Mouse (Mus musculus): ENCODE results near the gene Fbxo9. TPM values are rescaled to one million over a fixed set of nuclear protein-coding genes. Genes with fewer than 3 reads are reported as not detected.
A peak's percentile ranks its signal among the peaks of the same experiment; 100 is the strongest.

Fbxo9 gene
- polyA plus RNA-seq, 1 experiment from 2014 or later, result 42.0 TPM

DNA sequence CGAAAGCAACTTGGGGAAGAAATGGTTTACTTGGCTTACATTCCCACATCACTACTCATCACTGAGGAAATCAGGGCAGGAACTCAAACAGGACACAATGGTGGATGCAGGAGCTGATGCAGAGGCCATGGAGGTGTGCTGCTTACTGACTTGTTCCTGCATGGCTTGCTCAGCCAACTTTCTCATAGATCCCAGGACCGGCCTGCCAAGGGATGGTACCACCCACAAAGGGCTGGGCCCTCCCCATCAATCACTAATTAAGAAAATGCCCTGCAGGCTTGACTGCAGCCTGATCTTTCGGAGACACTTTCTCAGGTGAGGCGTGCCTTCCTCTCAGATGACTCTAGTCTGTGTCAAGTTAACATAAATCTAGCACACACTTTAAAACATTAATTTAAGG lies 2.0 kb downstream of the Fbxo9 start:
- ATAC-seq (ENCODE audit: low FRiP score), result no peak
- Histone ChIP-seq H3K9ac (no peak overlapping the region), H3K4me3 (no peak overlapping the region), H3K27me3 (no peaks in the 10 kb centered on the region), H3K27ac (no peak overlapping the region), H3K9me3 (replicated peaks) (no peaks in the 10 kb centered on the region), H3K4me2 (replicated peaks) (0 out of 2 replicates have a peak overlapping the region, but pooled peaks have one; percentile 1), H3K36me3 (no peaks in the 10 kb centered on the region), H3K4me1 (peaks cover 18% of the 10 kb centered on the region; the same call in 1 of the 2 replicates)
- WGBS, result 72% methylated on average over 4 of the region's 4 CpGs

DNA sequence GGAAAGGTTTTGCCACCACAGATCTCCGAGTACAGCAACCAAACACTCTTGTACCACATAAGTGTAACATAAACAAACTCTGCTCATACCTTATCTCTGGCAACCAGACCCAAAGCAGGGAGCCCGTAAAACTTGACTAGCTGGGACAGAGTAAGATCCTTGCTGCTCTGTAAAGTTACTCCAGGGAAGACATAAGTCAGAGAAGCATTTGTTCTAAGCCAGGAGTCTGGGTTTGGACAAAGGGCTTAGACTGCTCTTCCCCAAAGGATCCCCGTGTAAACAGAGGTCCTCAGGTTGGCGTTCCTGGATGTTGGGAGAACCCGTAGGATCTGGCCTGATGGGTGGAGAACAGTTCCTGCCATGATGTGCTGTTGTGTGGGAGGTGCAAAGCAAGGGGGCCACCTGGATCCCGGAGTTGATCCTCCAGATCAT lies 3.3 kb downstream of the Fbxo9 start:
- Histone ChIP-seq H3K4me2 (replicated peaks) (no peak overlapping the region), H3K36me3 (peaks cover 9% of the 10 kb centered on the region; the same call in 1 of the 2 replicates), H3K4me1 (peaks cover 18% of the 10 kb centered on the region; the same call in 1 of the 2 replicates), H3K9me3 (replicated peaks) (no peaks in the 10 kb centered on the region), H3K27me3 (no peaks in the 10 kb centered on the region), H3K9ac (no peak overlapping the region), H3K27ac (no peak overlapping the region), H3K4me3 (no peak overlapping the region)
- WGBS, result 88% methylated on average over 6 of the region's 6 CpGs
- no peak for ATAC-seq (ENCODE audit: low FRiP score)

DNA sequence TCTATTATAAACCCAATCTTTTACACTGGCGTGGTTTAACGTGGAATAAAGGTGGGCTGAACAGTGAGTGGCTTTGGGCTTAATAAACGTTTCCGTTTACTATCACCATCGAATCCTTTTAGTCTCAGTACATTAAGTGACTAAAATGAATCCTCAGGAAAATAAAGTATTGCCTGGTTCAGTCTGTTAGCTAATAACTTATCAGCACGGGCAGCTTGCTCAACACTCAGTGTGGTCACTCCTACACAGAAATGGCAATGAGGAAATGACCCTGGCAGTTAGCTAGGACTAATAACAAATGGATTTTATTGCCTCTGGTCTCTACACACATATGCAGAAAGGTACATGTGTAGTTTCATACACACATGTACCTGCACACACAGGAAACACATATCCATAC lies 3.9 kb downstream of the Fbxo9 start:
- Histone ChIP-seq H3K4me3 (no peak overlapping the region), H3K27me3 (no peaks in the 10 kb centered on the region), H3K27ac (no peak overlapping the region), H3K9me3 (replicated peaks) (no peaks in the 10 kb centered on the region), H3K36me3 (peaks cover 14% of the 10 kb centered on the region), H3K9ac (no peak overlapping the region), H3K4me2 (replicated peaks) (no peak overlapping the region), H3K4me1 (peaks cover 18% of the 10 kb centered on the region; the same call in 1 of the 2 replicates)
- ATAC-seq (ENCODE audit: low FRiP score), result no peak
- WGBS, result 95% methylated on average over 6 of the region's 6 CpGs

DNA sequence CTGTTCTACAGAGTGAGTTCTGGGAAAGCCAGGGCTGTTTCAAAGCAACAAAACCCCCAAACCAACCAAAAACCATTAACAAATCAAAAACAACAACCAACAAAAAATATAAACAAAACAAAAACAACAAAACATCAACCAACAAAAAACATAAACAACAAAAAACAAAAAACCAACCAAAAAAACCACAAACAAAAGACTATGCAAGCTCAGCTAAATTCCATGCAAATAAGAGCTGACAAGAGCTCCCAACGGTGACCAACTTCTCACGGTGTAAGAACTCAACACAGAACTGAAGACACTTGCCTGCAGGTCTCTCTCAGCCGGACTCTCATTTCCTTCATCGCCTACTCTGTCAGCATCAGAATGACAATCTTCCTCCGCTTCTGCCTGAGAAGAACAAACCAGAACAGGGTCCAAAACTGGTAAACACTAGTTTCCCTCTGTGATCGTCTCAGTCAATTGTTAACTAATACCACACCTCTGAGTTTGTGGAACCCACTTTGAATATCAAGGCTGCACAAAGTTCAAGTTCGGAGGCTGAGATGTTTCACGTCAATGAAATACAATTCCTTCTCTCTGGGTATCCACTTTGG lies 4.8 kb downstream of the Fbxo9 start:
- H3K9me3 ChIP-seq (replicated peaks), result no peaks in the 10 kb centered on the region
- H3K27me3 ChIP-seq, result no peaks in the 10 kb centered on the region
- H3K36me3 ChIP-seq, result peaks cover 18% of the 10 kb centered on the region
- 88% methylated on average over 8 of the region's 8 CpGs for WGBS
- H3K4me1 ChIP-seq, result peaks cover 13% of the 10 kb centered on the region; the same call in 1 of the 2 replicates
- no peak overlapping the region for H3K27ac ChIP-seq
- no peak overlapping the region for H3K4me2 ChIP-seq (replicated peaks)
- no peak overlapping the region for H3K9ac ChIP-seq
- ATAC-seq (ENCODE audit: low FRiP score), result no peak
- H3K4me3 ChIP-seq, result no peak overlapping the region

DNA sequence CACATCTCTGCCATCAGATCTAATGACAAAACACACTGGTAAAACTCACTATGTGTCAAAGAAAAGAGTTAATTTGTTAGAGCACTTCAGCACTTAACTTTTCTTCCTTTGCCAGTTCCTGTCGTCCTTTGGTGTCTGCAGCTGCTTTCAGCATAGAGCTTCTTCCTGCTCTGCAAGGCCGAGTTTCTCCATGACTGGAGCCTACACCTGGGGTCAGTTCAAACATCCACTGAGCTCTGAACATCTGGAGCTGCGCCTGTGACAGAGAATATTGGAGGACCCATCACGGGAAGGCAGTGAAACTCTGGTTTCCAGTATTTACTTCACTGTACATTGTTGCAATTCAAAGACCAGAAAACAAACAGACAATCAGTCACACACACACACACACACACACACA lies 7.4 kb downstream of the Fbxo9 start:
- ATAC-seq (ENCODE audit: low FRiP score), result no peak
- Histone ChIP-seq H3K9ac (no peak overlapping the region), H3K9me3 (replicated peaks) (no peaks in the 10 kb centered on the region), H3K4me1 (0 out of 2 replicates have a peak, but pooled peaks cover under 1% of the 10 kb centered on the region), H3K36me3 (peaks cover 36% of the 10 kb centered on the region), H3K4me3 (no peak overlapping the region), H3K27me3 (no peaks in the 10 kb centered on the region), H3K4me2 (replicated peaks) (no peak overlapping the region), H3K27ac (no peak overlapping the region)
- 76% methylated on average over 4 of the region's 4 CpGs for WGBS

DNA sequence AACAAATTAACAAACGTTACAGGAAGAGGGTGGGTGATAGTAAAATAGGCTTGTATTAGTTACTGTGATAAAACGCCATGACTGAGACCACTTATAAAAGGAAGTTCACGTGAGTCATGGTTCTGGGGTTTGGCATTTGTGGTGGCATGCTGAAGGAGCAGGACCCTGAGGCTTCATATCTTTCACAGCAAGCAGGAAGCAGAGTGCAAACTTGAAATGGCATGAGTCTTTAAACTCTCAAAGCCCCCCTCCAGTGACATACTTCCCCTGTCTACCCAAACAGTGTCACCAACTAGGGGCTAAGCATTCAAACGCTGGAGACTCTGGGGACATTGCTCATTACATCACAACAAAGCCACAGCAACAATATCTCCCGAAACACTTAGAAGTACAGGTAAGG lies 7.9 kb downstream of the Fbxo9 start:
- 88% methylated on average over 5 of the region's 5 CpGs for WGBS
- ATAC-seq (ENCODE audit: low FRiP score), result no peak
- peaks cover 37% of the 10 kb centered on the region for H3K36me3 ChIP-seq
- H3K27ac ChIP-seq, result no peak overlapping the region
- no peaks in the 10 kb centered on the region for H3K9me3 ChIP-seq (replicated peaks)
- no peak overlapping the region for H3K4me2 ChIP-seq (replicated peaks)
- no peaks in the 10 kb centered on the region for H3K4me1 ChIP-seq
- H3K27me3 ChIP-seq, result no peaks in the 10 kb centered on the region
- no peak overlapping the region for H3K4me3 ChIP-seq
- no peak overlapping the region for H3K9ac ChIP-seq

DNA sequence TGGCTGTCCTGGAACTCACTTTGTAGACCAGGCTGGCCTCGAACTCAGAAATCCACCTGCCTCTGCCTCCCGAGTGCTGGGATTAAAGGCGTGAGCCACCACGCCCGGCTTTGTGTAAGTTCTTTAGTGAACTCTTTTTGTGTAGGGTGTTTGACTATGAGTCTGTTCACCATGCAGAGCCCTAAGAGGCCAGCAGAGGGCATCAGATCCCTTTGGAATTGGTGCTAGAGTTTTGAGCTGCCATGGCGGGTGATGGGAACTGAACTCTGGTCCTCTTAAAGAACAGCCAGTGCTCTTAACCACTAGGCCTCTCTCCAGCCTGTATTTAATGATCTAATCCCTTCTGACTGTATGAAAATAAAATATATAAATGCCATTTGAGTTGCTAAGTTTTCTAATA lies 12.5 kb downstream of the Fbxo9 start:
- H3K4me1 ChIP-seq, result no peaks in the 10 kb centered on the region
- 97% methylated on average over 6 of the region's 6 CpGs for WGBS
- no peak for ATAC-seq (ENCODE audit: low FRiP score)
- H3K9ac ChIP-seq, result no peak overlapping the region
- H3K36me3 ChIP-seq, result peaks cover 59% of the 10 kb centered on the region
- no peaks in the 10 kb centered on the region for H3K27me3 ChIP-seq
- no peaks in the 10 kb centered on the region for H3K9me3 ChIP-seq (replicated peaks)
- H3K4me2 ChIP-seq (replicated peaks), result no peak overlapping the region
- no peak overlapping the region for H3K4me3 ChIP-seq
- H3K27ac ChIP-seq, result no peak overlapping the region

DNA sequence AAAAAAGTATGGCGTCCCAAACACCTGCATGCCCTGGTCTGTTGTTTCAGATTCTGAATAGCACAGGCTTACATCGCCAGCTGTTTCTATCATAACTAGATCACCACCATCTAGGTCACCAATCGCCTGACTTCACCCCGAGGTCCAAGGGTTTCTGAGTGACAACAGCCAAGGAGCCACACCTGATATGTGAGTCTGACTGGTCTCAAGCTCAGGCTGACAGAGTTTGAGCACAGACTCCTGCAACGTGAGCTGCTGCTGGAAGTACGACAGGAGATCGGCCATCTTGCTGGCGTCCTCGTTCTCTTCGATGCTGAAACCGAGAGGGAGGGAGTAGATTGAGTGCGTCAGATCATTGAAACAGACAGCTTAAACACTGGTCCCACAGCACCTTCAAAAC lies 13.2 kb downstream of the Fbxo9 start:
- Histone ChIP-seq H3K27me3 (no peaks in the 10 kb centered on the region), H3K9me3 (replicated peaks) (no peaks in the 10 kb centered on the region), H3K27ac (no peak overlapping the region), H3K4me3 (no peak overlapping the region), H3K4me2 (replicated peaks) (no peak overlapping the region), H3K9ac (no peak overlapping the region), H3K4me1 (no peaks in the 10 kb centered on the region), H3K36me3 (peaks cover 53% of the 10 kb centered on the region)
- no peak for ATAC-seq (ENCODE audit: low FRiP score)
- WGBS, result 97% methylated on average over 12 of the region's 12 CpGs

DNA sequence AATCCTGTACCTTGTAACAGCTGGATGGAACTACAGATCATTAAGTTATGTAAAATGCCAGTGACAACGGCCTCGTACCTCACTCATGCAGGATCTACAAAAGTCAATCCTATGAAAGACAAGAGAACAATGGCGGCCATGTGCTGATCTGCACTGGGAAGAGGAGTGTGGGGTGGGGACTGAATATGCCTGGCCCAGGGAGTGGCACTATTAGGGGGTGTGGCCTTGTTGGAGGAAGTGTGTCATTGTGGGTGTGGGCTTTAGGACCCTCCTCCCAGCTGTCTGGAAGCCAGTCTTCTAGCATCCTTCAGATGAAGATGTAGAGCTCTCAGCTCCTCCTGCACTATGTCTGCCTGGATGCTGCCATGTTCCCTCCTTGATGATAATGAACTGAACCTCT lies 18.3 kb downstream of the Fbxo9 start:
- H3K27ac ChIP-seq, result no peak overlapping the region
- H3K27me3 ChIP-seq, result no peaks in the 10 kb centered on the region
- no peak for ATAC-seq (ENCODE audit: low FRiP score)
- no peak overlapping the region for H3K9ac ChIP-seq
- 92% methylated on average over 3 of the region's 3 CpGs for WGBS
- no peak overlapping the region for H3K4me2 ChIP-seq (replicated peaks)
- H3K4me1 ChIP-seq, result no peaks in the 10 kb centered on the region
- no peaks in the 10 kb centered on the region for H3K9me3 ChIP-seq (replicated peaks)
- peaks cover 42% of the 10 kb centered on the region for H3K36me3 ChIP-seq
- no peak overlapping the region for H3K4me3 ChIP-seq

DNA sequence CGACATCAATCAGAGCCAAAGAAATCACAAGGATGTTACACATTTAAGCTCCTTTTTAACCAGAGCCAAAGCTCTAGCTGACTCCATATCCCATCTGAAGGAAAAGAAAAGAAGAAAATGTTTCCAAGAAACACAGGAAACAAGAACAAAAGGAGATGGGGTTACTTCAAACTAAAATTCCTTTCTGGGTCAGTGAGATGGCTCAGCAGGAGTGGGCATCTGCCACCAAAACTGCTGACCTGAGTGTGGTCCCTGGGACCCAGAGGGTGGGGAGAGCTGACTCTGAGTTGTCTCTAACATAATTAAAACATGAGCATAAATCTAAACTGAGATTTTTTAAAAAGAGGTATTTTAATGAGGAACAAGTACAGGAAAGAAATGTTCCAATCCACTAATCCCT lies 19.0 kb downstream of the Fbxo9 start:
- H3K27ac ChIP-seq, result no peak overlapping the region
- ATAC-seq (ENCODE audit: low FRiP score), result no peak
- no peak overlapping the region for H3K4me3 ChIP-seq
- H3K9ac ChIP-seq, result no peak overlapping the region
- no peaks in the 10 kb centered on the region for H3K9me3 ChIP-seq (replicated peaks)
- H3K36me3 ChIP-seq, result peaks cover 42% of the 10 kb centered on the region
- H3K4me2 ChIP-seq (replicated peaks), result no peak overlapping the region
- 78% methylated on average over 1 of the region's 1 CpGs for WGBS
- H3K4me1 ChIP-seq, result no peaks in the 10 kb centered on the region
- no peaks in the 10 kb centered on the region for H3K27me3 ChIP-seq

DNA sequence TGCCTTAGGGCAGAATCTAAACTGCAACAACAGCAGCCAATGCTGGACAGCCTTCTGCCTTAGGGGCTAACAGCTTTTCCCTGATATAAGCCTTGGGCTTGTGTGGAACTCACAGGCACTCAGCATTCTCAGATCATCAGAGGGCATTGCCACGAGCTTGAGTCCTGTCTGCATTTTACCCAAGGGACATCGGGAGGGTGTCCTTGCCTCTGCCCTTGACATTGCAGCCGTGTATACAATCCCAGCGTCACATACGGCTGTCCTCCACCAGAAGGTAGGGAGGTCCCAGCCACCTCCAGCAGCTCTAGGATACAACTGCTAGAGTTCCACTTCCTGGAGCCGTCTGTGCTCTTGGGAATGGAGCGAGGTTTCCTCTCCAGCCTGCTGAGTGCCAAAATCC lies 19.9 kb downstream of the Fbxo9 start:
- Histone ChIP-seq H3K36me3 (peaks cover 47% of the 10 kb centered on the region), H3K9ac (no peak overlapping the region), H3K27me3 (no peaks in the 10 kb centered on the region), H3K9me3 (replicated peaks) (no peaks in the 10 kb centered on the region), H3K4me2 (replicated peaks) (no peak overlapping the region), H3K4me3 (no peak overlapping the region), H3K4me1 (no peaks in the 10 kb centered on the region), H3K27ac (no peak overlapping the region)
- ATAC-seq (ENCODE audit: low FRiP score), result no peak
- 80% methylated on average over 7 of the region's 7 CpGs for WGBS

DNA sequence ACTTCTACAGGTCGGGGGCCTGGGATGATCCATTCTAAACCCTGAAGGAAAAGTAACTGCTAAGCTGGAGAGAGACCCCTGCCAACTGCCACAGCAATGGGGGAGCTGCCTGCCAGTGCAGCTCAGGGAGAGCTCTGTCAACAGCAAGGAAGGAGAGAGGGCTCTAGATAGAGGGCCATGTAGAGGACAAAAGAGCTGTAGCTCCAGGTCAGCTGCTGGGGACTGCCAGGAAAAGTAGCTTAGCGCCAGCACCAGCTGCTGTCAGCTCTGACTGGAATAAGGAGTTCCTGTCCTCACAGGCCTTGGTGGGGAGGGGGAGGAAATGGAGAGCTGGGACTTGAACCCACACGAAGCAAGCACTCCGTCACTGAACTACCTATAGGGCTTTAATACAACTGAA lies 20.3 kb downstream of the Fbxo9 start:
- H3K36me3 ChIP-seq, result peaks cover 52% of the 10 kb centered on the region
- no peak overlapping the region for H3K4me2 ChIP-seq (replicated peaks)
- H3K9me3 ChIP-seq (replicated peaks), result no peaks in the 10 kb centered on the region
- ATAC-seq (ENCODE audit: low FRiP score), result no peak
- H3K4me3 ChIP-seq, result no peak overlapping the region
- H3K4me1 ChIP-seq, result no peaks in the 10 kb centered on the region
- no peaks in the 10 kb centered on the region for H3K27me3 ChIP-seq
- no peak overlapping the region for H3K27ac ChIP-seq
- WGBS, result 77% methylated on average over 4 of the region's 4 CpGs
- no peak overlapping the region for H3K9ac ChIP-seq

DNA sequence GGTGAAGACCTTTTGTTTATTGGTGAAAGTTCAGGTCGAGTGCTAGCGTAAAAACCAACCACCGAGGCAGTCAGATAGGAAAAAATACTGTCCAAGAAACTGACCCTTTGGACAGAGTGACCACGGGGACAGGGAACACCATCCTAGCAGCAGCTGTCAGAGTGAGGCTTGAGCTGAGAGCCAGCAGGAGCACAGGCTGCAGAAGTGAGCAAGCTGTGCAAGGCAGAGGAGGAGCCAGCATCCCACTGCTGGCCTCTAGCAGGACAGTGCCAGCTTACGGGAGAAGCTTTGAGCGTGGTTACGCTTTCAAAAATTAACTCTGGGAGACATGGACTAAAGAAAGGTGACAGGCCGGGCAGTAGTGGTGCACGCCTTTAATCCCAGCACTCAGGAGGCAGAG lies 21.1 kb downstream of the Fbxo9 start:
- peaks cover 53% of the 10 kb centered on the region for H3K36me3 ChIP-seq
- H3K27me3 ChIP-seq, result no peaks in the 10 kb centered on the region
- H3K9ac ChIP-seq, result no peak overlapping the region

More for the DNA sequence above, 21.1 kb downstream of the Fbxo9 start:
- H3K4me3 ChIP-seq, result no peak overlapping the region
- ATAC-seq (ENCODE audit: low FRiP score), result no peak
- no peak overlapping the region for H3K27ac ChIP-seq
- no peaks in the 10 kb centered on the region for H3K9me3 ChIP-seq (replicated peaks)
- H3K4me2 ChIP-seq (replicated peaks), result no peak overlapping the region
- H3K4me1 ChIP-seq, result no peaks in the 10 kb centered on the region
- 90% methylated on average over 9 of the region's 9 CpGs for WGBS

All from hindbrain, embryonic 12.5 days (tissue).